Mouse (Mus musculus) right cerebral cortex, postnatal 4 days (tissue): ENCODE measurements around the gene Anapc2.
"Not testable (repeated sequence)": the region's sequence is repeated elsewhere in the genome, so short reads cannot be mapped to it uniquely, and the experiment has no call there.

Source experiments
- DNase-seq: peaks from one replicate; pipeline ENCODE4 v3.0.0-alpha.2; 2022

The Anapc2 gene

GRCm38 (mm10) chr2:25241438-25241775 is 30.9 kb upstream of the Anapc2 start:
- DNase-seq, result no peak

- DNase-seq, result peak; percentile 58
Measured at GRCm38 (mm10) chr2:25242101-25242506, 30.2 kb upstream of the Anapc2 start, which contains the start of the genes Rnf208 and Cysrt1. TSS of gene Rnf208 (plus strand) at chr2:25242255. TSS of gene Cysrt1 (minus strand) at chr2:25242452.

- DNase-seq, result no peak
Measured at GRCm38 (mm10) chr2:25243342-25243741, 28.9 kb upstream of the Anapc2 start.

- no peak for DNase-seq
Measured at GRCm38 (mm10) chr2:25244144-25244543, 28.1 kb upstream of the Anapc2 start.

- DNase-seq, result no peak
Measured at GRCm38 (mm10) chr2:25246183-25247072, 25.9 kb upstream of the Anapc2 start, which contains the start of gene AL732309.1. TSS of gene AL732309.1 (minus strand) at chr2:25246863.

- DNase-seq, result no peak
Measured at GRCm38 (mm10) chr2:25252331-25252730, 19.9 kb upstream of the Anapc2 start.

- DNase-seq, result peak; percentile 90
Measured at GRCm38 (mm10) chr2:25255284-25255779, 16.9 kb upstream of the Anapc2 start, which contains the start of gene Tmem203. TSS of gene Tmem203 (plus strand) at chr2:25255439.

GRCm38 (mm10) chr2:25256443-25257109 is 15.7 kb upstream of the Anapc2 start:
- DNase-seq, result not testable (repeated sequence)

- DNase-seq, result not testable (repeated sequence)
Measured at GRCm38 (mm10) chr2:25257250-25257649, 15.0 kb upstream of the Anapc2 start.

- DNase-seq, result no peak
Measured at GRCm38 (mm10) chr2:25258887-25259286, 13.4 kb upstream of the Anapc2 start.

GRCm38 (mm10) chr2:25261870-25262269 is 10.4 kb upstream of the Anapc2 start:
- no peak for DNase-seq

GRCm38 (mm10) chr2:25262291-25262767 is 9.9 kb upstream of the Anapc2 start, which contains the start of gene Tprn:
TSS of gene Tprn (plus strand) at chr2:25262618.
- peak; percentile 87 for DNase-seq

GRCm38 (mm10) chr2:25262795-25263622 is 9.3 kb upstream of the Anapc2 start:
- no peak for DNase-seq

GRCm38 (mm10) chr2:25263623-25264285 is 8.5 kb upstream of the Anapc2 start:
- no peak for DNase-seq

GRCm38 (mm10) chr2:25264286-25264660 is 8.0 kb upstream of the Anapc2 start:
- DNase-seq, result no peak

GRCm38 (mm10) chr2:25264851-25265250 is 7.4 kb upstream of the Anapc2 start:
- no peak for DNase-seq

GRCm38 (mm10) chr2:25265897-25266656 is 6.2 kb upstream of the Anapc2 start:
- no peak for DNase-seq

- no peak for DNase-seq
Measured at GRCm38 (mm10) chr2:25266720-25267119, 5.6 kb upstream of the Anapc2 start.

GRCm38 (mm10) chr2:25267241-25267640 is 5.0 kb upstream of the Anapc2 start:
- DNase-seq, result no peak

GRCm38 (mm10) chr2:25267746-25268309 is 4.5 kb upstream of the Anapc2 start:
- DNase-seq, result no peak

GRCm38 (mm10) chr2:25272515-25272914 is 237 bp downstream of the Anapc2 start:
- DNase-seq, result no peak
